Mouse (Mus musculus) kidney, adult 2 months (tissue): ENCODE results near the gene Clec2d. TPM values are rescaled to one million over a fixed set of nuclear protein-coding genes. Genes with fewer than 3 reads are reported as not detected.
A peak's percentile ranks its signal among the peaks of the same experiment; 100 is the strongest.

Experiments used
- DNase-seq: peaks from one replicate; pipeline ENCODE4 v3.0.0; 2021
- H3K27ac ChIP-seq: fragments of 200-500 bp; 2 replicates; pipeline ENCODE4 v1.5.1; 2012; ENCODE audit warnings: low read depth, low read length, control low read depth, inconsistent platforms; ENCODE audit not compliant: insufficient read depth
- H3K27me3 ChIP-seq: fragments of 200-500 bp; replicated peaks from 2 replicates; pipeline ENCODE4 v1.6.1; 2012; ENCODE audit warnings: mild to moderate bottlenecking, moderate library complexity, low read length, inconsistent platforms; ENCODE audit not compliant: control insufficient read depth, insufficient read depth
- H3K36me3 ChIP-seq: fragments of 200-500 bp; 2 replicates; pipeline ENCODE4 v1.6.1; 2012; ENCODE audit warnings: mild to moderate bottlenecking, moderate library complexity, low read length, inconsistent platforms; ENCODE audit not compliant: control insufficient read depth, insufficient read depth
- H3K4me1 ChIP-seq: fragments of 200-500 bp; 2 replicates; pipeline ENCODE4 v1.6.1; 2011; ENCODE audit warnings: low read length; ENCODE audit not compliant: control insufficient read depth, insufficient read depth
- H3K4me3 ChIP-seq: fragments of 200-500 bp; 2 replicates; pipeline ENCODE4 v1.5.1; 2011; ENCODE audit warnings: mild to moderate bottlenecking, low read depth, low read length, control low read depth; ENCODE audit not compliant: insufficient read depth
- CTCF ChIP-seq: fragments of 200-500 bp; conservative IDR thresholded peaks from 2 replicates; pipeline ENCODE4 v1.5.1; 2011; ENCODE audit warnings: low read depth, mild to moderate bottlenecking, control low read depth, low read length, moderate library complexity, mixed read lengths; ENCODE audit not compliant: insufficient read depth, insufficient read length
- POLR2A ChIP-seq: fragments of 200-500 bp; IDR thresholded peaks from one replicate; pipeline ENCODE4 v1.6.1; 2011; ENCODE audit warnings: low read depth, low read length, control low read depth
- WGBS: fragments of 180-500 bp; shearing (Covaris S2); methylation state at CpG from one replicate; pipeline ENCODE4 v1.1.7; 2018; 5-methylcytosine and 5-hydroxymethylcytosine counted together
- polyA plus RNA-seq: library from polyadenylated mRNA; depleted of rRNA; stranded (reverse); fragments of >200 nt; gene quantifications from 2 replicates; pipeline ENCODE4 v1.2.3, GENCODE M21; 2012; rRNA removed

The Clec2d gene
- polyA plus RNA-seq: 42.9 and 67.0 TPM in 2 replicates

- peak; percentile 96 for DNase-seq
- H3K36me3 ChIP-seq: peaks cover 16% of the 10 kb centered on the region
- TF ChIP-seq POLR2A (peak; percentile 27), CTCF (peak; percentile 64)
- H3K27me3 ChIP-seq: no peaks in the 10 kb centered on the region
- peak within 1 kb of the TSS; percentile 91 for H3K4me3 ChIP-seq
- peak within 1 kb of the TSS; percentile 98 for H3K27ac ChIP-seq
- WGBS: under 1% methylated on average over 15 of the region's 15 CpGs
- peaks cover 19% of the 10 kb centered on the region; the same call in 1 of the 2 replicates for H3K4me1 ChIP-seq
These were observed at the start of gene Clec2d for GRCm38 (mm10) chr6:129180403-129181169. Gene Clec2d, plus strand, starts transcription at chr6:129180615.

GRCm38 (mm10) chr6:129132604-129133341 lies 47.6 kb upstream of the Clec2d start:
- no peak for DNase-seq
- Histone ChIP-seq H3K4me3 (no peak overlapping the region), H3K4me1 (no peaks in the 10 kb centered on the region; the same call in 1 of the 2 replicates), H3K36me3 (no peaks in the 10 kb centered on the region), H3K27me3 (no peaks in the 10 kb centered on the region), H3K27ac (no peak overlapping the region)
- TF ChIP-seq CTCF: no peak
- no peak for TF ChIP-seq POLR2A
- 73% methylated on average over 4 of the region's 4 CpGs for WGBS

GRCm38 (mm10) chr6:129146812-129147211 lies 33.6 kb upstream of the Clec2d start:
- TF ChIP-seq POLR2A: no peak
- H3K27ac ChIP-seq: no peak overlapping the region

GRCm38 (mm10) chr6:129160103-129160502 lies 20.3 kb upstream of the Clec2d start:
- TF ChIP-seq CTCF: no peak
- TF ChIP-seq POLR2A: no peak
- no peak overlapping the region for H3K4me3 ChIP-seq
- no peaks in the 10 kb centered on the region for H3K36me3 ChIP-seq
- WGBS: 61% methylated on average over 3 of the region's 3 CpGs
- no peaks in the 10 kb centered on the region for H3K27me3 ChIP-seq
- no peaks in the 10 kb centered on the region for H3K4me1 ChIP-seq
- H3K27ac ChIP-seq: no peak overlapping the region
- peak; percentile 83 for DNase-seq

More at GRCm38 (mm10) chr6:129146812-129147211, 33.6 kb upstream of the Clec2d start:
- Histone ChIP-seq H3K4me3 (no peak overlapping the region), H3K27me3 (no peaks in the 10 kb centered on the region), H3K4me1 (no peaks in the 10 kb centered on the region), H3K36me3 (no peaks in the 10 kb centered on the region)
- no peak for DNase-seq
- 95% methylated on average over 2 of the region's 2 CpGs for WGBS

GRCm38 (mm10) chr6:129161136-129161535 lies 19.3 kb upstream of the Clec2d start:
- Histone ChIP-seq H3K4me1 (no peaks in the 10 kb centered on the region), H3K27ac (no peak overlapping the region), H3K27me3 (no peaks in the 10 kb centered on the region), H3K36me3 (no peaks in the 10 kb centered on the region), H3K4me3 (no peak overlapping the region)
- 93% methylated on average over 3 of the region's 3 CpGs for WGBS
- no peak for DNase-seq
- TF ChIP-seq POLR2A (no peak), CTCF (no peak)

- no peaks in the 10 kb centered on the region for H3K27me3 ChIP-seq
- no peaks in the 10 kb centered on the region for H3K36me3 ChIP-seq
- no peak overlapping the region for H3K4me3 ChIP-seq
- no peaks in the 10 kb centered on the region for H3K4me1 ChIP-seq
- no peak overlapping the region for H3K27ac ChIP-seq
- TF ChIP-seq CTCF (no peak), POLR2A (no peak)
- no peak for DNase-seq
These were observed 18.5 kb upstream of the Clec2d start for GRCm38 (mm10) chr6:129161951-129162350.

- DNase-seq: no peak
- TF ChIP-seq CTCF (no peak), POLR2A (no peak)
- 79% methylated on average over 3 of the region's 3 CpGs for WGBS
- H3K27ac ChIP-seq: no peak overlapping the region
- H3K4me1 ChIP-seq: no peaks in the 10 kb centered on the region
- H3K36me3 ChIP-seq: no peaks in the 10 kb centered on the region
- H3K4me3 ChIP-seq: no peak overlapping the region
- H3K27me3 ChIP-seq: no peaks in the 10 kb centered on the region
These were observed 17.7 kb upstream of the Clec2d start for GRCm38 (mm10) chr6:129162587-129163159.
